Mouse (Mus musculus) adrenal gland, adult 18-20 months (tissue): Measurements from ENCODE around the gene Ing3. TPM values are rescaled to one million over a fixed set of nuclear protein-coding genes. Genes with fewer than 3 reads are reported as not detected.

ENCODE experiments used
- DNase-seq, 2 experiments: peaks; one replicate each; pipeline ENCODE4 v3.0.0; 2021 to 2022; ENCODE audit warnings: low spot score in 2 of 2
- total RNA-seq, 2 experiments: library from RNA; stranded (reverse); gene quantifications; 1 replicate in 1 of 2; 2 replicates in 1 of 2; pipeline ENCODE4 v1.2.3; 2021

The Ing3 gene
- total RNA-seq, 2 experiments from 2014 or later: 22.8 to 23.0 TPM

GRCm38 (mm10) chr6:21990181-21991135, 41.1 kb downstream of the Ing3 start:
- no peak for DNase-seq

GRCm38 (mm10) chr6:21991151-21991550, 41.8 kb downstream of the Ing3 start:
- no peak for DNase-seq

- no peak for DNase-seq
These were observed 43.7 kb downstream of the Ing3 start for GRCm38 (mm10) chr6:21993070-21993469.

GRCm38 (mm10) chr6:21998131-21998530, 48.8 kb downstream of the Ing3 start:
- peak in 1 of 2 experiments; percentile 11 for DNase-seq

- DNase-seq: peak in 1 of 2 experiments; percentile 18
These were observed 49.7 kb downstream of the Ing3 start for GRCm38 (mm10) chr6:21999025-21999424.

- DNase-seq: peak in 1 of 2 experiments; percentile 16
These were observed 50.7 kb downstream of the Ing3 start for GRCm38 (mm10) chr6:22000086-22000485.

- DNase-seq: peak in 1 of 2 experiments; percentile 13
These were observed 51.5 kb downstream of the Ing3 start for GRCm38 (mm10) chr6:22000881-22001280.

- peak in 1 of 2 experiments; percentile 20 for DNase-seq
These were observed 52.0 kb downstream of the Ing3 start for GRCm38 (mm10) chr6:22001284-22001916.

GRCm38 (mm10) chr6:22002521-22003199, 53.3 kb downstream of the Ing3 start:
- peak in 1 of 2 experiments; percentile 15 for DNase-seq

- no peak for DNase-seq
These were observed 53.8 kb downstream of the Ing3 start for GRCm38 (mm10) chr6:22003200-22003587.

- DNase-seq: no peak
These were observed 54.7 kb downstream of the Ing3 start for GRCm38 (mm10) chr6:22003959-22004543.

- DNase-seq: no peak
These were observed 59.0 kb downstream of the Ing3 start for GRCm38 (mm10) chr6:22008346-22008745.

- DNase-seq: no peak
These were observed 60.9 kb downstream of the Ing3 start for GRCm38 (mm10) chr6:22010258-22010657.

GRCm38 (mm10) chr6:22010761-22011281, 61.5 kb downstream of the Ing3 start:
- no peak for DNase-seq

- no peak for DNase-seq
These were observed 62.2 kb downstream of the Ing3 start for GRCm38 (mm10) chr6:22011546-22011945.

GRCm38 (mm10) chr6:22012099-22012498, 62.7 kb downstream of the Ing3 start:
- DNase-seq: no peak

GRCm38 (mm10) chr6:22012501-22012900, 63.1 kb downstream of the Ing3 start:
- no peak for DNase-seq

- no peak for DNase-seq
These were observed 64.0 kb downstream of the Ing3 start for GRCm38 (mm10) chr6:22013394-22013793.

- DNase-seq: no peak
These were observed 65.0 kb downstream of the Ing3 start for GRCm38 (mm10) chr6:22014291-22014911.

GRCm38 (mm10) chr6:22017631-22018030, 68.3 kb downstream of the Ing3 start:
- DNase-seq: no peak
